Mouse (Mus musculus) heart, postnatal 36 days (tissue): ENCODE measurements around the gene Gp1ba. TPM values are rescaled to one million over a fixed set of nuclear protein-coding genes. Genes with fewer than 3 reads are reported as not detected.

Experiments
- DNase-seq, 2 experiments: peaks; one replicate each; pipeline ENCODE4 v3.0.0; 2021 to 2022
- intact Hi-C: fragments of 180-260 bp; cut with DNase I; formaldehyde crosslinking; loops from one replicate; pipeline ENCODE4 v1.15.1; 2025
- total RNA-seq, 2 experiments: library from RNA; stranded (reverse); gene quantifications; 2 replicates each; pipeline ENCODE4 v1.2.3; 2021

Gene Gp1ba
- total RNA-seq, 2 experiments from 2014 or later, result 0.16 to 0.17 TPM

- DNase-seq, result peak in 1 of 2 experiments; percentile 64
- intact Hi-C loops, result no loop called here
These were observed 13.4 kb upstream of the Gp1ba start for GRCm38 (mm10) chr11:70625473-70625872.

GRCm38 (mm10) chr11:70626877-70627276 lies 12.0 kb upstream of the Gp1ba start:
- no peak for DNase-seq
- intact Hi-C loops, result no loop called here

- intact Hi-C loops, result no loop called here
- no peak for DNase-seq
These were observed 10.5 kb upstream of the Gp1ba start for GRCm38 (mm10) chr11:70628431-70628830.

- intact Hi-C loops, result loop anchor here (1.0 kb wide), 1 partner anchor 126 kb away; no protein-coding TSS in a partner anchor
These were observed 9.4 kb upstream of the Gp1ba start for GRCm38 (mm10) chr11:70629557-70629956.

GRCm38 (mm10) chr11:70630129-70630528 lies 8.8 kb upstream of the Gp1ba start:
- intact Hi-C loops, result no loop called here

More at GRCm38 (mm10) chr11:70629557-70629956, 9.4 kb upstream of the Gp1ba start:
- no peak for DNase-seq

GRCm38 (mm10) chr11:70635601-70636000 lies 3.3 kb upstream of the Gp1ba start:
- no peak for DNase-seq
- intact Hi-C loops, result no loop called here

More at GRCm38 (mm10) chr11:70630129-70630528, 8.8 kb upstream of the Gp1ba start:
- no peak for DNase-seq

- DNase-seq, result no peak
- intact Hi-C loops, result no loop called here
These were observed 1.2 kb upstream of the Gp1ba start for GRCm38 (mm10) chr11:70637764-70638163.

- intact Hi-C loops, result no loop called here
- no peak for DNase-seq
These were observed 629 bp upstream of the Gp1ba start for GRCm38 (mm10) chr11:70638293-70638692.

- intact Hi-C loops, result loop anchor here (10.0 kb wide), 1 partner anchor 405 kb away; the partner anchor contains the start of genes 0610010K14Rik, Gm21988 and Rnasek
- DNase-seq, result no peak
These were observed 1.1 kb downstream of the Gp1ba start for GRCm38 (mm10) chr11:70639976-70640375.

GRCm38 (mm10) chr11:70641241-70641640 lies 2.3 kb downstream of the Gp1ba start:
- DNase-seq, result no peak
- intact Hi-C loops, result loop anchor here (10.0 kb wide), 1 partner anchor 406 kb away; the partner anchor contains the start of genes 0610010K14Rik, Gm21988 and Rnasek

GRCm38 (mm10) chr11:70643051-70643450 lies 4.1 kb downstream of the Gp1ba start:
- intact Hi-C loops, result loop anchor here (10.0 kb wide), 1 partner anchor 408 kb away; the partner anchor contains the start of genes 0610010K14Rik, Gm21988 and Rnasek
- no peak for DNase-seq

- no peak for DNase-seq
- intact Hi-C loops, result loop anchor here (10.0 kb wide), 1 partner anchor 410 kb away; the partner anchor contains the start of genes 0610010K14Rik, Gm21988 and Rnasek
These were observed 5.7 kb downstream of the Gp1ba start for GRCm38 (mm10) chr11:70644564-70645103.

- DNase-seq, result no peak
- intact Hi-C loops, result loop anchor here (10.0 kb wide), 1 partner anchor 411 kb away; the partner anchor contains the start of genes 0610010K14Rik, Gm21988 and Rnasek
These were observed 6.7 kb downstream of the Gp1ba start for GRCm38 (mm10) chr11:70645461-70646258.

GRCm38 (mm10) chr11:70646259-70646555 lies 7.3 kb downstream of the Gp1ba start:
- intact Hi-C loops, result loop anchor here (10.0 kb wide), 1 partner anchor 411 kb away; the partner anchor contains the start of genes 0610010K14Rik, Gm21988 and Rnasek
- no peak for DNase-seq

- intact Hi-C loops, result loop anchor here (10.0 kb wide), 1 partner anchor 412 kb away; the partner anchor contains the start of genes 0610010K14Rik, Gm21988 and Rnasek
- DNase-seq, result peak; percentile 94
These were observed 8.0 kb downstream of the Gp1ba start, which contains the start of the genes Rnf167 and Slc25a11 for GRCm38 (mm10) chr11:70646691-70647650. Gene Rnf167 (plus strand): TSS chr11:70647235. Gene Slc25a11 (minus strand): TSS chr11:70647479.

- peak in 1 of 2 experiments; percentile 40 for DNase-seq
- intact Hi-C loops, result loop anchor here (10.0 kb wide), 1 partner anchor 413 kb away; the partner anchor contains the start of genes 0610010K14Rik, Gm21988 and Rnasek
These were observed 8.9 kb downstream of the Gp1ba start for GRCm38 (mm10) chr11:70647716-70648420.

GRCm38 (mm10) chr11:70648512-70648911 lies 9.6 kb downstream of the Gp1ba start:
- intact Hi-C loops, result loop anchor here (10.0 kb wide), 1 partner anchor 414 kb away; the partner anchor contains the start of genes 0610010K14Rik, Gm21988 and Rnasek
- DNase-seq, result no peak

- intact Hi-C loops, result loop anchor here (10.0 kb wide), 1 partner anchor 414 kb away; the partner anchor contains the start of genes 0610010K14Rik, Gm21988 and Rnasek
- no peak for DNase-seq
These were observed 10.3 kb downstream of the Gp1ba start for GRCm38 (mm10) chr11:70649185-70649734.
